Mouse (Mus musculus) lung, adult 2 months (tissue): ENCODE results near the gene Rabep2.

Source experiments
- CTCF ChIP-seq: fragments of 200-500 bp; IDR thresholded peaks from 2 replicates; pipeline ENCODE4 v1.5.1; 2011; ENCODE audit warnings: mild to moderate bottlenecking, low read length, control low read depth; ENCODE audit not compliant: insufficient read depth
- POLR2A ChIP-seq: fragments of 200-500 bp; IDR thresholded peaks from 2 replicates; pipeline ENCODE4 v1.6.1; 2011; ENCODE audit warnings: low read depth, mild to moderate bottlenecking, control low read depth, low read length, borderline replicate concordance; ENCODE audit errors: extremely low read depth

DNA sequence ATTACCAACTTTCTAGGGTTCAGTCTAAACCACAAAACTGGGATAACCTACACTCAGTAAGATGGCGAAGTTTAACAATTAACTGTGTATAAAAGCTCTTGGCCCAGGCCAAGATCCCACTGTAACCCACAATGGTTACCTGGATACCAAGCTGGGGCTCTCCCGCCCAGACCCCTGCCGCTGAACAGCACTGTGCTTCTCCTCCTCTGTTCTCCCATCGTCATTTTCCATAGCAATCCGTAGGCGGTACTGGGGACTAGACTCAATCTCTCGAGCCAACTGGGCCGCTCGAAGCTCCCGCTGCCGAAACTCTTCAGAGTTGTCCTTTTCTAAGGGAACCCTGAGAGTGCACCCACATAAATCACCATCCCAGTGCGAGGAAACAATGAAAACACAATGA, 69.4 kb downstream of the Rabep2 start:
- TF ChIP-seq CTCF: no peak
- no peak for TF ChIP-seq POLR2A
